Mouse (Mus musculus): Measurements from ENCODE around the gene Ilvbl.

The Ilvbl gene

DNA sequence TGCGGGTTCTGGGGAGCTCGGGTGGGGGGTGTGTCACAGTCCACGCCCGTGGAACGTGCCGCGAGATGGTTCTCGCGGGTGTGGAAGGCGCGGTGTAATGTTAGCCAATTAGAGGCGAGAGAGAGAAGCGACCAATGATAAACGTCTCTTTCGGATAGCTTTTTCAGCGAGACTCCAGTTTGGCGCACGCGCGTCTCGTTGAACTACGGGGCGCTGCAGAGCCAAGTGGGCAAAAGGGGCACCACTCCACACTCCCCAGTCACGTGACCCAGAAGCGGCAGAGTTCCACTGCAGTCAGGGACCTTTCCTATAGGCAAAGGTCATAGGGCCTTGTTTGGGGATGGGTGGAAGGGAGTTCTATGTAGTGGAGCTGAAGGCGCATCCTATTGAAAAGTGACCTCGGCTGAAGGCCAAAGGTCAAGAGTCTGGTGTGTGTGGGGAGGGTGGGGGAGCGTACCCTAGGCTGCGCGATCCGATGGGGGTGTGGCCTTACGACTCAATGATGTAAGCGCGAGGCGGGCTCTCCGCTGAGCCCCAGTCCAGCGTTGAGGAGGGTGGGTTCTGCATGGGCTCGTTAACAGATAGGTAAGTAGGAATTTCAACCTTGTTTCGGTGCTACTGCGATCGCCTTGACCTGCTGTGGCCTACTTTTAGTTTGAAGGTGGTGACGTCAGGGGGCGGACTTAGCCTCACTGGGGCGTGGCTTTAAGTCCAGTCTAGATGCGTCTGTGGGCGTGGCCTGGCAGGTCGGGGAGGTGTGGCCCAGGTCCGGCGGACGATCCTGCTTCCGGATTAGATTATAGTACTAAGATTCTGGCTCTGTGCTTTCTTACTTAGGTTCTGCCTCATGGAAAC lies at the start of gene Ilvbl:
Ilvbl (plus strand) TSS at position 97 of the 855 bp plus-strand sequence.
- DNase-seq (ENCODE audit: inconsistent age in 2 of 2, low spot score in 1 of 2), result peak; percentile 96 to 99

DNA sequence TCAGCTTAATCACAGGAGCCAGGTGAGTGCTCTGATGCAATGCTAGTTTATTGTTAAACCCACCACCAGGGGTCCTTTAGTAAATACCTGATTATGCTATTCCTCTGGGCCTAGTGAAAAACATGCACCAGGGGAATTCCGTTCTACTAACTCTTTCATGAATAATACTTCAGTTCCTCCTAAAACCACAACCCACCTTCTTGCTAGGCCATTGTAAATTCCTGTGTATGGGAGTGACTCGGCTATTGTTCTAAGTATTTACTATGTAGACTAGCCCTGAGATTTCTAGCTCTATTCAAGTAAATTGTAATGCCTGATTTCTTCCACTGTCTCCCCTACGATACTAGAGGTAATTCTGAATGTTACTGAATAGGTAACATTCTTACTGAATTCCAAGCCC lies 49.1 kb upstream of the Ilvbl start:
- peak in 1 of 2 experiments; percentile 21 for DNase-seq (ENCODE audit: inconsistent age in 2 of 2, low spot score in 1 of 2)

- peak; percentile 36 to 82 for DNase-seq (ENCODE audit: inconsistent age in 2 of 2, low spot score in 1 of 2)
These were observed 48.6 kb upstream of the Ilvbl start for GRCm38 (mm10) chr10:78525511-78525910.

DNA sequence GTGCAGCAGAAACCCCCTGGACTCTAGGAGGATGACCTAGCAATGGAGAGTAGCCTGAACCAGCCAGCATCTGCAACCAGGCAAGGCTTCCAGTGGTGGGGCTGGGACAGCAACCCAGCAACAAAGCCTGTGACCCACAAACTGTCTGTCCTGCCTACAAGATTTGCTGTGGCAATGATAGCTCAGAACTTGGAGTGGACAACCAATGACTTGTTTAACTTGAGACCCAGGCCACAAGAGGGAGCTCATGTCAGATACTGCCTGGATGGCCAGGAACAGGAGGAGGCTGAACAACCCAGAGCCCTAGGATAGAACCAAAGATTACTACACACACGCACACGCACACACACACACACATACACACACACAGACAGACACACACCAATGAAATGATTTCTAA lies 33.2 kb upstream of the Ilvbl start:
- peak; percentile 14 to 68 for DNase-seq (ENCODE audit: inconsistent age in 2 of 2, low spot score in 1 of 2)

GRCm38 (mm10) chr10:78565070-78565469 lies 9.1 kb upstream of the Ilvbl start:
- DNase-seq (ENCODE audit: inconsistent age in 2 of 2, low spot score in 1 of 2), result no peak

DNA sequence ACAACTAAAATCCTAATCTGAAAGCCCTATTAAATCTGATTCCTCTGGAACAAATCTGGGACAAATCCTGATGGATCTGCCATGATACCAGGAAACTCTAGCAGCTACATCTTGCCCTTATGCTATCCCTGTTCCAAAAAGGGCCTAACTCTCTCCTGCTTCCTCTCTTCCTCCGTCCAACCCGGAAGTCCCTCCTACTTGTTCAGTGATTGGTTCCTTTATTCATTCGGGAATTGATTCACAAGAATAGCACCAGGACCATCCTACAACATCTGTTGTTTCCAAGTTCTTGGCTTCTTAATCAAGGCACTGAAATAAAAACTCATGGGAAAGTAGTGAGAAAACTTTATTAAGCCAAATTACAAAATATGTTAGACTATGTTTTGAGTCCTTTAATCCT lies 5.0 kb upstream of the Ilvbl start:
- DNase-seq (ENCODE audit: inconsistent age in 2 of 2, low spot score in 1 of 2), result no peak

DNA sequence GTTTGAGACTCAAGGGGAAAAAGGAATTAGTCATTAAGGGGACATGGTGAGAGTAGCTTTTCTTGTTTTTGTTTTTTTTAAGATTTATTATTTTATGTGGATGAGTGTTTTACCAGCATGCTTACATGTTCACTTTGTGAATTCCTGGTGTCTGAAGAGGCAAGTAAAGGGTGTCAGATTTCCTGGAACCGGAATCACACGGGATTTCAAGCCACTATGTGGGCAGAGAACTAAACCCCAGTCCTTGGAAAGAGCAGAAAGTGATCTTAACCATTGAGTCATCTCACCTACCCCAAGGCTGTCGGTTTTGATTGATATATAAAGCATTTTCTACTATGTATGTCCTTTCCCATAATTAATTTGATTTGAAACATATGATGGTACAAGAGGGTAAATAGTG lies 4.5 kb upstream of the Ilvbl start:
- DNase-seq (ENCODE audit: inconsistent age in 2 of 2, low spot score in 1 of 2), result no peak

DNA sequence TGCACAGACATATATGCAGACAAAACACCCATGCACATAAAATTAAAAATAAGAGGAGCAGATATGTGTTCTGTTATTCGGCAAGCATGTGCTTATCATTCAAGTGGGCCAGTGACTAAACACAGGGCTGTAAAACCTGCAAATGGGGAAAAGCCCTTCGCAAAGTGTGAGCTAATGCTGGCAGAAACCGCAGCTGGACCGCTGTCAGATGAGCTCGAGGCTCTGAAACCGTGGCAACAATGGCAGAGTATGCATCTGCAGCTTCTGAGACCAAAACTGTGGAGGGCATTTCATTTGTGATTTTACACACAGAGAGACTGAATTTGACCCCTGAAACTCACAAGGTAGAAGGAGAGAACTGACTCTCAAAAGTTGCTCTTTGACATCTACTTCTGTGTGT lies 3.7 kb upstream of the Ilvbl start:
- DNase-seq (ENCODE audit: inconsistent age in 2 of 2, low spot score in 1 of 2), result no peak

- no peak for DNase-seq (ENCODE audit: inconsistent age in 2 of 2, low spot score in 1 of 2)
These were observed 3.2 kb upstream of the Ilvbl start for GRCm38 (mm10) chr10:78570897-78571296.

DNA sequence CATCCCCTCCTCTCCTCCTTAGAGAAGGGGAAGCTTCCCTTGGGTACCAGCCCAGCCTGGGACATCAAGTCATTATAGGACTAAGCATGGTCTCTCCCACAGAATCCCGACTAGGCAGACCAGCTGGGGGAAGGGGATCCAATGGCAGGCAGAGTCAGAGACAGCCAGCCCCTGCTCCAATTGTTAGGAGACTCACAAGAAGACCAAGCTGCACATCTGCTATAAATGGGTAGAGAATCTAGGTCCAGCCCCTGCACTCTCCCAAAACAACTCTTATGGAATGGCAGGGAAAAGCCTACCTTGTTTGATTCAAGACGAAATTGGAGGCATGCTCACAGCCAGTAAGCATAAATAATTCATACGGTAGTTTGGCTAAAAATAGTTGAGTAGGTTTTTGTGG lies 920 bp upstream of the Ilvbl start:
- DNase-seq (ENCODE audit: inconsistent age in 2 of 2, low spot score in 1 of 2), result no peak

DNA sequence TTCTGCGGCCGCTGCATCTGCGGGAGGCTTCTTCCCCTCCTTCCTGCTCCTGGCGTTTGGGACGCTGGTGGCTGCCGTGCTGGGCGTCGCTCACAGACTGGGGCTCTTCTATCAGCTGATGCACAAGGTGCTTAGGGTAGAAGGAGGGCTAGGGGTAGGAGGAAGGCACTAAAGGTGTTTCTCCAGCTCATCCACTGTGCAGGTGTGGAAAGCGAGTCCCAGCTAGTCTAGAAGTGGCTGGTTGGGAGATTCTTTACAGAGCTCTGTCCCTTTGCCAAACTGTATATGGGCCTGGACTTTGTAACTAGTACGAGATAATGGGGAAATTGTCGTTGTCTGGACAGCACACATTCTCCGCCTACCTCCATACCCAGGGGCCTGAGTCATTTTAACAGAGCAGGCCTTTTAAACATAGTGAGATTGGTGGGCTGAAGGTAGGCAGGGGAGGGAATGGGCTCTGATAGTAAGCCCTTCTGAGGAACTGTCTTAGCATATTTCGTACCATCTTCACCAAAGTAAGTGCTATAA lies 1.0 kb downstream of the Ilvbl start:
- DNase-seq (ENCODE audit: inconsistent age in 2 of 2, low spot score in 1 of 2), result no peak

DNA sequence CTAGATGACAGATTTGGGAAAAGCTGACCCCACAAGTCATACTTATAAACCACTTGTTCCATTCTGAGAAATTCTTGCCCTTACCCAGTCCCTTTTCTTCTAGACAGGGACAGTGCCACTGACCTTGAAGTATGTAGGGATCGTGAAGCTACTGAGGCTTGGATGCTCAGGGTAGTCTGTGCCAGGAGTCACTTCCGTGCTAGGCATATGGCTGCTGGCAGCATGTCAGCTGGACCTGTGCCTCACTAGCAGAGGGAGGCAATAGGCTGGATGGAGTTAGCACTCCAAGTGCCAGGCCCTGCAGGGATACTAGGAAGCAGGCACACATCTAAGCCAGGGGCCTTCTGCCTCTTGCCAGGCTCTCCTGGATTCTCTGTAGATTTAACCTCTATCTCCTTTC lies 1.5 kb downstream of the Ilvbl start:
- DNase-seq (ENCODE audit: inconsistent age in 2 of 2, low spot score in 1 of 2), result peak; percentile 48 to 72

- DNase-seq (ENCODE audit: inconsistent age in 2 of 2, low spot score in 1 of 2), result peak in 1 of 2 experiments; percentile 29
These were observed 2.5 kb downstream of the Ilvbl start for GRCm38 (mm10) chr10:78576435-78577184.

GRCm38 (mm10) chr10:78578204-78578603 lies 4.1 kb downstream of the Ilvbl start:
- no peak for DNase-seq (ENCODE audit: inconsistent age in 2 of 2, low spot score in 1 of 2)

GRCm38 (mm10) chr10:78581121-78581520 lies 7.0 kb downstream of the Ilvbl start:
- no peak for DNase-seq (ENCODE audit: inconsistent age in 2 of 2, low spot score in 1 of 2)

GRCm38 (mm10) chr10:78583347-78583746 lies 9.2 kb downstream of the Ilvbl start:
- peak in 1 of 2 experiments; percentile 19 for DNase-seq (ENCODE audit: inconsistent age in 2 of 2, low spot score in 1 of 2)

GRCm38 (mm10) chr10:78583939-78584338 lies 9.8 kb downstream of the Ilvbl start:
- DNase-seq (ENCODE audit: inconsistent age in 2 of 2, low spot score in 1 of 2), result no peak

- peak in 1 of 2 experiments; percentile 16 for DNase-seq (ENCODE audit: inconsistent age in 2 of 2, low spot score in 1 of 2)
These were observed 10.8 kb downstream of the Ilvbl start for GRCm38 (mm10) chr10:78584996-78585395.

DNA sequence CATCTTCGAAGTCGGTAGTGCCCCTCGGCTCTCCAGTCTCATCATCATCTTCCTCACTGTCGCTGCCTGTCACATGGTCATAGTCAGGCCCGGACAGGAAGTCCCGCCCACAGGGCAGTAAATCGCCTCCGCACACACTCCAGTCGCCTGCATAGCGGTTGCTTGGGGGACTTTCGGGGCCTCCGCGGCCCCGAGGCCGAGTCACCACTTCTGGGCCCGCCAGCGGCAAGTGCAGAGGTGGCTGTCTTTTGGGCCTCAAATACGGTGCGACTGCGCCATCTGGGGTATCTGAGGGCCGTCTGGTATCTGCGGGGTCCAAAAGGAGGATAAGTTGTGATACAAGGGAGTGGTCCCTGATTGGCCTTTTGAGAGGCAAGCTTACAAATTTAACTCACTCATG lies 11.5 kb downstream of the Ilvbl start:
- DNase-seq (ENCODE audit: inconsistent age in 2 of 2, low spot score in 1 of 2), result peak in 1 of 2 experiments; percentile 17

- DNase-seq (ENCODE audit: inconsistent age in 2 of 2, low spot score in 1 of 2), result peak in 1 of 2 experiments; percentile 21
These were observed 11.9 kb downstream of the Ilvbl start for GRCm38 (mm10) chr10:78586026-78586425.

GRCm38 (mm10) chr10:78589291-78589690 lies 15.1 kb downstream of the Ilvbl start:
- peak in 1 of 2 experiments; percentile 23 for DNase-seq (ENCODE audit: inconsistent age in 2 of 2, low spot score in 1 of 2)

DNA sequence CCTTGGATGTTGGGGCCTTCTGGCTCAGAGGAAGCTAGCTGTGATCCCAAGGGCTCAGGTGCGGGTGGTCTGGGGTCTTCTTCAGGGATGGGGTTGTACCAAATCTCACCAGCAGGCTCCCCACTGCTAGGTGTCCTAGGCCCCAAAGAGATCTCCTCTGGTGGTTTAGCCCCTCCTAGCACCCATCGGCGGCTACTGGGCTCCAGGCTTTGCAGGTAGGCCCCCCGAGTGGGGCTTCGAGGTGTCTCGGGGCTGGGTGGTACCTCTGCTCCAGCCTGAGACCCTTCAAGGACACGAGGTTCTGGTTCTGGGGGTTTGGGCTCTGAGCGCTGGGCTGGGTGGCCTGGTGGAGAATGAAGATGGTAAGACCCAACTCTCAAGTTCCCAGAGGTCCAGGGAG lies 15.8 kb downstream of the Ilvbl start:
- peak; percentile 33 to 34 for DNase-seq (ENCODE audit: inconsistent age in 2 of 2, low spot score in 1 of 2)

Data from adrenal gland, adult (tissue).